Mouse (Mus musculus) yolk sac, embryonic 10.5 days (tissue): ENCODE measurements around the gene Srarp.

ENCODE experiments used
- DNase-seq: peaks from one replicate; pipeline ENCODE4 v3.0.0-alpha.2; 2017; ENCODE audit warnings: low spot score

Srarp gene

DNA sequence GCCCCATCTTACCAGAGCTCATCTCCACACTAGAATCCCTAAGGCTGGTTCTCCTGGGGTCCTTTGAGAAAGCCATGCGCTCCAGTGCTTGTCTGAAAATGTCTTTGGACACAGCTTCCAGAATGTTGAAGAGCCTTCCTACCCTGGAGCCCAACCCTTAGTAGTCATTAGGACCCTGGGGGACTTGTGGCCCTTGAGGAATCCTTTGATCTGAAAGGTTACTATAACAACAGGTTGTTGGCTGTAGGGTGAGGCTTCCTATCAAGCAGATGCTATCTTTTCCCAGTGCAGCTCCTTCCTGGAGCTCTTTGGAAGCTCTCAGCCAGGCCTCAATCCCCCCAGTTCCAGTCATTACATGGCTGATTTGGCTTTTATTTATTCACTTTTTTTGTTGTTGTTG is at the start of gene Srarp:
TSS of gene Srarp (minus strand) at position 132 of the 400 bp plus-strand sequence.
- DNase-seq, result no peak

DNA sequence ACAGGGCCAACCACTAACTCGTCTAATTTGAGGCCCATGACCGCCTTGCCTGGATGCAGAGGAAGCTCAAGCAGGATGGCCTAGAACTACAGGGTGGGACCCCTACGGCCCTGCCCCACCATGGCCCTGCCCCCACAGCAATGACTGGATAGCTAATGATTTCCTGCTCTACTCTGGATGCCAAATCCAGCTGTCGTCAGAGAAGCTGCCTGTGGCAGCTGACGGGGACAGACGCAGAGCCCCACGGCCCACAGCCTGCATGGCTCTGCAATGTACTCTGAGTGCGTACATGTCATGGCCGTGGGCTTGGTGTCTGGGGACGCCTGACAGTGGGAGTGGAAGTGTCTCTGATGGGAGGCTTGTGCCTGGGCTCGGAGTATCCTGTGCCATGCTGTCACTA is 48.2 kb upstream of the Srarp start:
- no peak for DNase-seq

DNA sequence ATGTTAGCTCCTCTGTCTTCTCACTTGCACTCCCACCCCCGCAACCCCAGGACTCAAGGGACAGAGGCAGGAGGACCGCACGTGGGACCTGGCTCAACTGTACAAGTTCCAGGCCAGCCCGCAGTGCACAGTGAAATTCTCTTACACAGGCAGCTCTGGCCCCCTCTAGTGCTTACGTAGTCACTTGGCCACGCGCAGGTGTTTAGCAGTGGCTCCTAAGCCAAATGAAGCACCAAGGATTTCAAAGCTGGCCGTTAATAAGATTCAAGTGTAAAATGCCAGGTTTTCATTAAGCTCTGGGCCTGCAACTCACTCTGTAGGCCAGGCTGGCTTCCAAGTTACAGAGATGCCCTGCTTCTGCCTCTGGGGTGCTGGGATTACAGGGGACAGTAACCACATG is 43.5 kb upstream of the Srarp start:
- DNase-seq, result no peak

DNA sequence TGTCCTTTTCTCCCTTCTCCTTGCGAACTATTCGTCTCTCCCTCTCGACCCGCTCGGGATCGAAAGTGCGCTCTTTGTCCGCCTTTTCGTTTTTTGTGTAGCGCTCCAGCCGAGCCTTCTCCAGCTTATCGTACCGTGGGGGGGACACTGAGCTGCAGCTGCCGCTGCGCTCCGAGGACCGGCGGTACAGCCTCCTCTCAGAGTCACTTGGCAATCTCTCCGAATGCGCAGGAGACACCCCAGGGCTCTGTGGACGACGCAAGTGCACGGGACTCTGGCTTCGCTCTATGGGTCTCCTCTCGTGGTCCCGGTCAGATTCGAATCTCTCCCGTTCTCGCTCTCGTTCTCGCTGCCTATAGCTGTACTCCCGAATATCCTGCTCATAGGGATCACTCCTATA is 42.9 kb upstream of the Srarp start:
- no peak for DNase-seq

DNA sequence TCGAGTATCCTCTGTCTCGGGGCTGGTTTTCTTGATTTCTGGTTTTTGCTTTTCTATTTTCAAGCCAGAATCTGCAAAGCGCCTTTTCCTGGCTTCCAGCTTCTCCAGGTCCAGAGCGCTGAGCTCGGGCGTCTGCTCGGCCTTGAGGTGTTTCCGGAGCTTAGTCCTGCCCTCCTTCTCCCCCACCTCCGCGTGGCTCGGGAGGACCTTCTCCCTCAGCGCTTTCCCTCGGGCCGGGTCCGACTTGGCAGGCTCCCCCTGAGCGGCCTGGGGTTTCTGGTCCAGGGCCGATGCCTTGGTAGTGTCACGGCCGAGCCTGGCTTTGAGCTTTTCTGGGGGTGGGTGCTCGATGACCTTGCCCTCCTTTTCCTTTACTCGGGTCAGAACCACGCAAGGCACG is 42.3 kb upstream of the Srarp start:
- no peak for DNase-seq

DNA sequence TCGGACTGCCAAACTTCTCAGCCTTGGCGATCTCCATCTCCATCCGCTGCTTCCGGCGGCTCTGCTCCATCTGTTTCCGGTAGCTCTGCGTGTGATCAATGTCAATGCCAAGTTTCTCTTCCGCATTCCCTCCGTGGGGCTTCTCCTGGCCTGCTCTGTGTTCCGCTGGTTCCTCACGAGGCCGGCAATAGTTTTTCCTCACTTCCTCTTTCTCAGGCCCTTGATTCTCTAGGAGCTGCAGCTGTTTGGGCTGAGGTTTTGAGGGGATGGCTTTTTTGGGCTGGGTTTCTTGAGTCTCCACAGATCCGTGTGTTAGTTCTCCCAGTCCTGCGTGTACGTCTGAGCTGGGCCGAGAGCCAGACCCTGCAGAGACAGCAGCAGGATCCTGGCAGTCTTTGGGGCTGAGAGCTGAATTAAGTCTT is 41.8 kb upstream of the Srarp start:
- no peak for DNase-seq

DNA sequence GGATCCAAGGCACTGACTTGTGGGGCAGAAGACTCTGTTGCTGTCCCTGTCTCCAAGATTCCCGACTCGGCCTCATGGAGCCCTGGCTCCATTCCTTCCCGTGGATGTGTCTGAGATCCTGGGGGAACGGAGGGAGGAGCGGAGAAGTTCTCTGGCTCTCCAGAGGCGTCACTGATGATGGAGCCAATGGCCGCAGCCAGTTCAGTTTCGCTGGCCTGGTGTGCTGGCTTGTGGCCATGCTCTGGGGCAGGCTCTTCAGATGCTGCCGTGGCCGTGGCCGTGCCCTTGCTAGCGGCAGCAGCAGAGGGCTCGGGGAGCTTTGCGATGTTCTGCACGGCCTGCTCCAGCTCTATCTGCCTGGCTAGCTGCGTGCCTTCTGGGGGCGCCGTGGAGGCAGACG is 38.5 kb upstream of the Srarp start:
- no peak for DNase-seq

DNA sequence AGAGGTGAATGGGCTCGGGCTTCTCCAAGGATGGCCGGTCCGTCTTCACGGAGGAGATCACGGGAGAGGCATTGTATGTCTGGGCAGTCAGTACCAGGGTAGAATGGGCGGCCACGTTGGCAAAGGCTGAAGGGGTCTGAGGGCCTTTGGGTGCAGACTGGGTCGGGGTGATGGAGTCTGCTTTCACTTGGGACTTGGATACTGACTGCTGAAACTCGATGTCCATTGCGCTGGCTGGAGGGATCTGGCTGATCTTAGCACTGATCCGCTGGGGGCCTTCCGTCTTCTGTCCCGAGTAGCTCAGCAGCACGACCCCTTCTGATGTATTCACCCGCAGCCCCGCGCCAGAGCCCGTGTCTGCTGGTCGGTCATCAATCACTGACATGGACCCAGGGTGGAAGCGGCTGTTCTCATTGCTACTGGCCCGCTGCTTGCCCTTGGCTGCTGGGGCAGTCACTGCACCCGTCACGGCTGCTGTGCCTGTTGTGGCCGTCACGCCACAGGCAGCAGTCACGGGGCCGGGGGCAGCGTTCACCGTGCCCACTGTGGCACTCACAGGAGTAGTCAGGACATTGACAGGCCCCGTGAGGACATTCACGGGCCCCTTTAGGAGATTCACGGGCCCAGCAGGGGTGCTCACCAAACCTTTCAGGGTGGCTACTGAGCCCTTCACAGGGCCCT is 36.9 kb upstream of the Srarp start:
- no peak for DNase-seq

DNA sequence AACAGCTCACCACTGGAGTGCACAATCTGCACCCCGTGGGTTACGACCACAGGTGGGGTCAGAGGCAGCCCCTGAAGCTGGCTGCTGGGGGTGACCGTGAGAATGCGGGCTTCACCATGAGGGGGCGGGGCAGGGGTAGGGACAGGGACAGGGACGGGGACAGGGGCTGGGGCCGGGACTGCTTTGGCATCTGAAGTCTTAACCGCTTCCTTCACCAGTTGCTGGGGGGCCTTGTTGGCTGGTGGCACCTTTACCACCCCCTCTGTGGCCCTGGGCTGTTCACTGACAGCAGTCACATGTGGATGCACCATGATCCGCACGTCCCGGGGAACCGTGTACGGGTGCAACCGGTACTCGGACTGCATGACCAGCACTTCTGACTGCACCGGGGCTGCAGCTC is 35.6 kb upstream of the Srarp start:
- no peak for DNase-seq

DNA sequence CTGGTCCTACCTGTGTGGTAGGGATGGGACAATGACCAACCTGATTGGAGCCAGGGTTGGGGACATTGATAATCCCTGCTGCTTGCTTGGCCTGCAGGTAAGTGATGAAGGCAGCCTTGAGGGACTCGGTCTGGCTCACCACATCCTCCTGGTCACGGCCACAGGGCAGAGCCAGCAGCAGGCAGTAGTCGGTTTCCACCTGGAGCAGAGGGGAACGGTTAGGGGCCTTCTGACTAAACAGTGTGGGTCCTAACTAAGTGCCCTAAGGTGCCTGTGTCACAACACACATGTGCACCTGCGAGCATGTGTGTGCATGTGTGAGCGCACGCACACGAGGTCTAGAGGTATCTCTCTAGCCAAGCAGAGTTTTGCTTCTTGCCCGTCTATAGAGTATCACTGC is 33.4 kb upstream of the Srarp start:
- DNase-seq, result no peak

DNA sequence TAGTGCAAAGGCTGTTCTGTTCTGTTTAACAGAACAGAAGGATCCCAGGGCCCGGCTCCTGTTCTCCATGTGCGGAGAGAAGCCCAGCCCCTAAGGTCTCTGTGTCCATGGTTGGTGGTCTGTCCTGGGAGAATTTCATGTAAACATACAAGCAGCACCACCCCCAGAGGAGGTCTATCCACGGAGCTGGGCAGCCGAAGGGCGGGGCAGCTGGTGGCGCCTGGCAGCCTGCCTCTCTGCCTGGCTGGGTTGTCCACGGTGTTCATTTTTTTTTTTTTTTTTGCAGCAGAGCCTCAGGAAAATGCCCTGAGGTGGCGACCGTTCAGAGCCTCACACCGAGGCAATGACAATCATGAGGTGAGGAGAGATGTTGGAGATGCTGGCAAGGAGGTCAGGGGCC is 32.7 kb upstream of the Srarp start:
- no peak for DNase-seq

DNA sequence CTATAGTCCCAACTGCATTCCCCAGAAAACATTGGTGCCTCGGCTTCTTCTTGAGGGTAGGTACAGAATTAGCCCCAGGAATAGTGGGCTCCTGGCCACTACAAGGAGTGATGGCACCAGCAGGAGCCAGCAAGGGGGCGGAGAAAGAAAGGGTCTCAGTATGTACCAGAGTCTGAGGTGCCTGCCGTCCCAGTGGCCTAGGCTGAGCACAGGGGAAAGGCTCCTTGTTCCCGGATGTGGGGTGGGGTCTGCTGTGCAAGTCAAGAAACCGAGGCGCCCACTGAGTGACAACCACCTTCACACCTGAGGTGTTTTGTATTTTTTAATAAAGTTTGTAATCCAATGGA is 31.6 kb upstream of the Srarp start:
- no peak for DNase-seq

DNA sequence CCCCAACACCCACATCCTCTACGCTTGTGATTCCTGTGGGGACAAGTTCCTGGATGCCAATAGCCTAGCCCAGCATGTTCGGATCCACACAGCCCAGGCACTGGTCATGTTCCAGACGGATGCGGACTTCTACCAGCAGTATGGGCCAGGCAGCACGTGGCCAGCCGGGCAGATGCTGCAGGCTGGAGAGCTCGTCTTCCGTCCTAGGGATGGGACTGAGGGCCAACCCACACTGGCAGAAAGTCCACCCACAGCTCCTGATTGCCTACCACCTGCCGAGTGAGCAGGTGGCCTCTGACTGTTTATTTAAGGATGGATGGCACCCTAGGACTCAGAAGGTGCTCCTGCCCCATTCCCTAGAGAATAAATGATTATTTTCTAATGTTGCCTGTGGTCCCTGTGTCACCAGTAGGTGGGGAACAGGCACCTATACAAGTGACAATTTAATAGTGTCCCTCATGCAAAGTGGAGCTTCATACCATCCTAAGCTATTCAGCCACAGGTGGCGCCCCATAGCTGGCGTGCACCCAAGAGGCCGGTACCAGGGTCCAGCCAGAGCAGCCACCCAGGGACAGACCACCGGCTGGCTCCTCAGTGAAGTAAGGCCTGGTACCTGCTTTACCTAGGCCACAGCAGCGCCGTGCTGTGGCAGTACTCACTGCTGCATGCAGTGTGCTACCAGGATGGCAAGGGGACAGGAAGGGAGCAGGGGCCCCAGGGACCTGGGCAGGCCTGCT is 31.1 kb upstream of the Srarp start:
- DNase-seq, result no peak

DNA sequence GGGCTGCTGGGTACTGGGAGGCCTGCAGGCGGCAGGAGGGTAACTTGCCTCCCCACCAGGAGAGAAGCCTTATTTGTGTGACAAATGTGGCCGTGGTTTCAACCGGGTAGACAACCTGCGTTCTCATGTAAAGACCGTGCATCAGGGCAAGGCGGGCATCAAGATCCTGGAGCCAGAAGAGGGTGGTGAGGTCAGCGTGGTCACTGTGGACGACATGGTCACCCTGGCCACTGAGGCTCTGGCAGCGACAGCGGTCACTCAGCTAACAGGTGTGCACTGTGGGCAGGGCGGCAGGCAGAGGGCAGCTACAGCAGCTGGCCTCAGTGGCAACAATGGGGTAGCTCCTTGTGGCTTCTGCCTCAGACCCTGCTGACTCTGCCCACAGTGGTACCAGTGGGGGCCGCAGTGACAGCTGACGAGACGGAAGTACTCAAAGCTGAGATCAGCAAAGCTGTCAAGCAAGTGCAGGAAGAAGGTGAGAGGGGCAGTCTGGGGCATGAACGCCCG is 30.4 kb upstream of the Srarp start:
- DNase-seq, result no peak

DNA sequence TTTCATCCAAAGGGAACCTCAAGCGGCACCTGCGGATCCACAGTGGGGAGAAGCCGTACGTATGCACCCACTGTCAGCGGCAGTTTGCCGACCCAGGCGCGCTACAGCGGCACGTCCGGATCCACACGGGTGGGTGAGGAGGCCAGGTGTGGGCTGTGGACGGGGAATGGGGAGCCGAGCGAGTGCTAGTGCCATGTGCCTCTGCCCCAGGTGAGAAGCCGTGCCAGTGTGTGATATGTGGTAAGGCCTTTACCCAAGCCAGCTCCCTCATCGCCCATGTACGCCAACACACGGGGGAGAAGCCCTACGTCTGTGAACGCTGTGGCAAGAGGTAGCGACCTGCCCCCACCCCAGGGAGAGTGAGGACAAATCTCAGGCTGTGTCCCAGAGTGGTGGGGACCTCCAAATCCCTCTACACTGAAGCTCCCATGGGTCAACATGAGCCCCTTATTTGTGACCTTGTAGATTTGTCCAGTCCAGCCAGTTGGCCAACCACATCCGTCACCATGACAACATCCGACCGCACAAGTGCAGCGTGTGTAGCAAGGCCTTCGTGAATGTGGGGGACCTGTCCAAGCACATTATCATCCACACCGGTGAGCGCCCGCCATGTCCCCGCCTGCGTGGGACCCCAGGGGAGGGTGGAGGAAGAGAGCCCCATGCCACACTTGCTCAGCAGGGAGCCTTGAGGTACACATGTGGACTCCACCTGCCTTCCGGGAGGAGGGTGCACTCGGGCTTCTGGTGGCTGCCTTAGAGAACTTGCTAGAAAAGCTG is 29.8 kb upstream of the Srarp start:
- DNase-seq, result no peak

DNA sequence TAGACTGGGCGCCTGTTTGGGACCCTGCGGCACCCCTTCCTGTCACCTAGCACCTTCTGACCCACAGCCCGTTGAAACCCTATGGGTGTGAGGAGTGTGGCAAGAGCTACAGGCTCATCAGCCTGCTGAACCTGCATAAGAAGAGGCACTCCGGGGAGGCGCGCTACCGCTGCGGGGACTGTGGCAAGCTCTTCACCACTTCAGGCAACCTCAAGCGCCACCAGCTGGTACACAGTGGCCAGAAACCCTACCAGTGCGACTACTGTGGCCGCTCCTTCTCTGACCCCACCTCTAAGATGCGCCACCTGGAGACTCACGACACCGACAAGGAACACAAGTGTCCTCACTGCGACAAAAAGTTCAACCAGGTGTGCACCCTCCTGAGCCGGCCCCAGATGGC is 28.8 kb upstream of the Srarp start:
- DNase-seq, result no peak

DNA sequence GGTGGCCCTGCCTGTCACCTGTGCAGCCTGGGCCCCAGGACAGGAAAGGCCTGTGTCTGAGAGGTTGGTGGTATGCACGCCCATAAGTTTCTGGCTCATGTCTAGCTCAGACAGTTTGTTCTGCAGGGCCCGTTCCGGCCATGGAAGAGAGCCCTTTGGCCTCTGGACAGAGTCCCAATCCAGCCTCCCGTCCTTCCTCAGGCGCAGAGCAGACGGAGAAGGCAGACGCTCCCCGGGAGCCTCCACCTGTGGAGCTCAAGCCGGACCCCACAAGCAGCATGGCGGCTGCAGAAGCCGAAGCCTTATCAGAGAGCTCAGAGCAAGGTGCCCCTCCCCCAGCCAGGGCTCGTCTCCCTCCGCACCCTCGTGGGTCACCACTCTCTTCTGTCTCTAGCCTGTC is 27.6 kb upstream of the Srarp start:
- peak; percentile 29 for DNase-seq

DNA sequence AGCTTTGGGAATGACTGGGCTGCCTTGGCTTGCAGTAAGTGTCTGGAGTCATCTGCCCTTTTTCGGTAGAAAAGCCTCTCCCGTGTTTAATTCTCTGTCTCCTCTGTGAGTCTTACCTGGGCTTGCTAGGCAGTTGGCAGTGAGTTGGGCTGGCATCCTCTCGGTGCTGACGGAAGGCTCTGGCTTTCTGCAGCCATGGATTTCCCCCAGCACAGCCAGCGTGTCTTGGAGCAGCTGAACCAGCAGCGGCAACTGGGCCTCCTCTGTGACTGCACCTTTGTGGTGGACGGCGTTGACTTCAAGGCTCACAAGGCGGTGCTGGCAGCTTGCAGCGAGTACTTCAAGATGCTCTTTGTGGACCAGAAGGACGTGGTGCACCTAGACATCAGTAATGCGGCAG is 25.7 kb upstream of the Srarp start:
- DNase-seq, result no peak

DNA sequence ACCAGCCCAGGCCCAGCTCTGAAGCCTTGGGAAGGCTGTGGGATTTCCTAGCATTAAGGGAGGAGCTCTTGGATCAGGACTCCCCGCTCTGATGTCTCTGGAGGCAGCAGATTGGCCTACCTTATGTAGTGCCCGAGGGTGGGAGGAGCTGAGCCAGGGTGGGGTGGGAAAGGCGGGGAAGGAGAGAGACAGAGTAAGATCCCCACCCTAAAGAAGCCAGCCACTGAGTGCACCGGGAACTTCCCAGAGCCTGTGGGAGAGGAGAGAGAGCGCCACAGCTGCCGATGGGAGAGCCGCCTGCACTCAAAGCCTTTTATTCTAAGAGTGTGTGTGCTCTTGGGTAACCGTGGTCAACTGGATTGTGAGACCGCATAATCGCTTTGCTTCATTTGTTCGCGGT is 25.2 kb upstream of the Srarp start:
- DNase-seq, result no peak

DNA sequence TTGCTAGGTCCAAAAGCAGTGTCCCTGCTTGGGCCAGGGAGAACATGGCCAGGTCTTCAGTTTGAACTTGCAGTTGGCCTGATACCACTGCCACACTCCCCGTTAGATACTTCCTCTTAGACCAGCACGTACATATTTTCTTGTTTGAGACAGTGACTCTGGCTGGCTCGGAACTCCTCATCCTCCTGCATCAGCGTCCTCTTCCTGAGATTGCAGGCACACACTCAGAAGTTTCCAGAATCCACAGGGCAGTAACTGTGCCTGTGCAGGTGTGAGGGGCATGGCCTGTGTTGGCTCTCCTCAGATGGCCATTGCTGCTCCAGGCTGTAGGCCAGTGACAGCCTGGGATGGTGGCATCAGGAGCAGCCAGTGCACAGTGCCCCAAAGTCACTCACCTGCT is 24.6 kb upstream of the Srarp start:
- no peak for DNase-seq

DNA sequence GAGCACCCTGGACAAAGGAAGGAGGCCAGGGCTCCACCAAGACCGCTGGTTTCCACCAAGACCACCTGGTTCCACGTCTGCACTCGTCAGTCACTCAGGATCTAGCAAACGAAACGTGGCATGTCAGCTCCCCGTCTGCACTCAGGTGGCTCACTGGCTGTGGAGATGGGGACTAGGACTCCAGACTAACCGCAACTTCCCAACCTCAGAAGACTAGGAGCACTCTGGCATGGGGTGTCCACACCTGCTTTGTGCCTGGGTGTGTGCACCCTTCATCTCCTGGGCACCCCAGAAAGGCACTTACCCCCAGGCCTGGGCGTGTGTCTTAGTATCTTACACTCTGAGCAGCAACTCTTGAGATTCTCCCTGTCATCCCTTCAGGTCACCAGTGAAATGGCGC is 23.9 kb upstream of the Srarp start:
- DNase-seq, result no peak

DNA sequence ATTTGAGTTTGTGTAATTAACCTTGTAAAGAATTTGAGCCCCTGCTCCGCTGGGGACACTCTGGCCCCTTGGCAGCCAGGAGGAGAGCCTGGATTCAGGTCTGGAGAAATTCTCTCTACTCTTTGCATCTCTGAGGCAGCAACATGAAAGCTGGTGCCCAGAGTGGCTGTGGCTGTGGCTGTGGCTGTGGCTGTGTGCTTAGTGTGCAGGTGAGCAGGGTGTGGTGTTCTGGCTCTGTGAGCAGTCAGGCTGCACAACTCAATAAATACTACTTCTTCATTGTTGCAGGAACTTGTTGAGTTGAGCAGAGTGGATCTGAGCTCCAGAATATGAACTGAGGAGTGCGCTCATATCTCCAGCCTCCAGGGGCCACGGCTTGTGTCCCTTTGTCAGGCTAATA is 23.0 kb upstream of the Srarp start:
- no peak for DNase-seq

DNA sequence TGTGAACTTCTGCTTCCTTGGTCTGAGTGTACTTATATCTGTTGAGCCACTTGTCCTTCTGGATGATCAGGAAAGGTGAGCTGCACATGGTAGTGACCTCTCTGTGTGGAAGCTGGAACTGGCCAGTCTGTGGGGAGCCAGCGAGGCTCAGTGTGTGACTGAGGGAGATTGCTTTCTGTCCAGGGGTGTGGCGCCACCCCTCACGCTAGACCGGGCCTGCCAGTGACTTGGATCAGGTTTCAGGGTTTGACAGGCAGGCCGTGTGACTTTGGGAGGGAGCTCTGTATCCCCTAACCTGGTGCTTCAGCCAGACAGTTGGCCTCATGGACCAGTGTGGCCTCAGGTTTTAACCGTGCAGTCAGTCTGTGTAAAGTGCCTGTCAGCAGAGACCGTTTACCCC is 22.3 kb upstream of the Srarp start:
- no peak for DNase-seq
